Mouse (Mus musculus): ENCODE data around the gene Pgm3. TPM values are rescaled to one million over a fixed set of nuclear protein-coding genes. Genes with fewer than 3 reads are reported as not detected.

The Pgm3 gene
- polyA plus RNA-seq, 1 experiment from 2014 or later, result 33.3 TPM

GRCm38 (mm10) chr9:86570946-86571345 lies 696 bp downstream of the Pgm3 start:
- Histone ChIP-seq H3K9ac (peak overlapping the region; percentile 68), H3K27me3 (ENCODE audit: control insufficient read depth, insufficient read depth, low read length) (no peaks in the 10 kb centered on the region), H3K4me1 (replicated peaks; ENCODE audit: control insufficient read depth, insufficient read depth, low read length) (peaks cover 9% of the 10 kb centered on the region), H3K4me2 (replicated peaks) (peak overlapping the region; percentile 99), H3K27ac (no peak overlapping the region), H3K36me3 (replicated peaks; ENCODE audit: control insufficient read depth, insufficient read depth) (peaks cover 35% of the 10 kb centered on the region), H3K4me3 (replicated peaks; ENCODE audit: low read length) (peak overlapping the region; percentile 78), H3K9me3 (ENCODE audit: control insufficient read depth, low read length) (no peaks in the 10 kb centered on the region)
- WGBS, result 22% methylated on average over 8 of the region's 8 CpGs
- no peak for ATAC-seq (ENCODE audit: low FRiP score)
- DNase-seq (ENCODE audit: low spot score), result no peak

GRCm38 (mm10) chr9:86570261-86570890 lies 1.3 kb downstream of the Pgm3 start:
- H3K36me3 ChIP-seq (replicated peaks; ENCODE audit: control insufficient read depth, insufficient read depth), result peaks cover 40% of the 10 kb centered on the region
- no peaks in the 10 kb centered on the region for H3K27me3 ChIP-seq (ENCODE audit: control insufficient read depth, insufficient read depth, low read length)
- peaks cover 9% of the 10 kb centered on the region for H3K4me1 ChIP-seq (replicated peaks; ENCODE audit: control insufficient read depth, insufficient read depth, low read length)
- no peaks in the 10 kb centered on the region for H3K9me3 ChIP-seq (ENCODE audit: control insufficient read depth, low read length)
- H3K4me2 ChIP-seq (replicated peaks), result peak overlapping the region; percentile 99
- DNase-seq (ENCODE audit: low spot score) (no peak), ATAC-seq (ENCODE audit: low FRiP score) (no peak)
- H3K9ac ChIP-seq, result peak overlapping the region; percentile 68
- peak overlapping the region; percentile 78 for H3K4me3 ChIP-seq (replicated peaks; ENCODE audit: low read length)
- WGBS, result 80% methylated on average over 10 of the region's 10 CpGs
- H3K27ac ChIP-seq, result no peak overlapping the region

- no peak overlapping the region for H3K27ac ChIP-seq
- ATAC-seq (ENCODE audit: low FRiP score), result no peak
Measured at GRCm38 (mm10) chr9:86569314-86569910, 2.2 kb downstream of the Pgm3 start.

GRCm38 (mm10) chr9:86560543-86560942 lies 11.1 kb downstream of the Pgm3 start:
- Histone ChIP-seq H3K36me3 (replicated peaks; ENCODE audit: control insufficient read depth, insufficient read depth) (peaks cover 94% of the 10 kb centered on the region), H3K9me3 (ENCODE audit: control insufficient read depth, low read length) (no peaks in the 10 kb centered on the region), H3K4me3 (replicated peaks; ENCODE audit: low read length) (no peak overlapping the region), H3K4me2 (replicated peaks) (no peak overlapping the region), H3K9ac (no peak overlapping the region), H3K27me3 (ENCODE audit: control insufficient read depth, insufficient read depth, low read length) (no peaks in the 10 kb centered on the region), H3K4me1 (replicated peaks; ENCODE audit: control insufficient read depth, insufficient read depth, low read length) (no peaks in the 10 kb centered on the region), H3K27ac (no peak overlapping the region)
- WGBS, result 89% methylated on average over 3 of the region's 3 CpGs
- DNase-seq (ENCODE audit: low spot score) (no peak), ATAC-seq (ENCODE audit: low FRiP score) (no peak)

More at GRCm38 (mm10) chr9:86569314-86569910, 2.2 kb downstream of the Pgm3 start:
- H3K9ac ChIP-seq, result no peak overlapping the region
- WGBS, result 84% methylated on average over 3 of the region's 3 CpGs
- H3K36me3 ChIP-seq (replicated peaks; ENCODE audit: control insufficient read depth, insufficient read depth), result peaks cover 50% of the 10 kb centered on the region
- no peaks in the 10 kb centered on the region for H3K9me3 ChIP-seq (ENCODE audit: control insufficient read depth, low read length)
- H3K4me2 ChIP-seq (replicated peaks), result no peak overlapping the region
- peaks cover 9% of the 10 kb centered on the region for H3K4me1 ChIP-seq (replicated peaks; ENCODE audit: control insufficient read depth, insufficient read depth, low read length)
- H3K27me3 ChIP-seq (ENCODE audit: control insufficient read depth, insufficient read depth, low read length), result no peaks in the 10 kb centered on the region
- H3K4me3 ChIP-seq (replicated peaks; ENCODE audit: low read length), result no peak overlapping the region
- no peak for DNase-seq (ENCODE audit: low spot score)

GRCm38 (mm10) chr9:86554641-86555040 lies 17.0 kb downstream of the Pgm3 start:
- H3K4me3 ChIP-seq (replicated peaks; ENCODE audit: low read length), result no peak overlapping the region
- DNase-seq (ENCODE audit: low spot score), result no peak

GRCm38 (mm10) chr9:86553886-86554285 lies 17.8 kb downstream of the Pgm3 start:
- ATAC-seq (ENCODE audit: low FRiP score), result no peak
- WGBS, result 88% methylated on average over 9 of the region's 9 CpGs
- DNase-seq (ENCODE audit: low spot score), result no peak

More at GRCm38 (mm10) chr9:86554641-86555040, 17.0 kb downstream of the Pgm3 start:
- H3K27me3 ChIP-seq (ENCODE audit: control insufficient read depth, insufficient read depth, low read length), result no peaks in the 10 kb centered on the region
- H3K4me1 ChIP-seq (replicated peaks; ENCODE audit: control insufficient read depth, insufficient read depth, low read length), result no peaks in the 10 kb centered on the region
- H3K27ac ChIP-seq, result no peak overlapping the region
- no peak overlapping the region for H3K4me2 ChIP-seq (replicated peaks)
- ATAC-seq (ENCODE audit: low FRiP score), result no peak
- H3K36me3 ChIP-seq (replicated peaks; ENCODE audit: control insufficient read depth, insufficient read depth), result peaks cover 91% of the 10 kb centered on the region
- H3K9ac ChIP-seq, result no peak overlapping the region
- WGBS, result 91% methylated on average over 4 of the region's 4 CpGs
- no peaks in the 10 kb centered on the region for H3K9me3 ChIP-seq (ENCODE audit: control insufficient read depth, low read length)

GRCm38 (mm10) chr9:86550717-86551116 lies 20.9 kb downstream of the Pgm3 start:
- 96% methylated on average over 3 of the region's 3 CpGs for WGBS
- Histone ChIP-seq H3K27ac (no peak overlapping the region), H3K9ac (no peak overlapping the region), H3K4me1 (replicated peaks; ENCODE audit: control insufficient read depth, insufficient read depth, low read length) (no peaks in the 10 kb centered on the region), H3K4me3 (replicated peaks; ENCODE audit: low read length) (no peak overlapping the region), H3K4me2 (replicated peaks) (no peak overlapping the region), H3K27me3 (ENCODE audit: control insufficient read depth, insufficient read depth, low read length) (no peaks in the 10 kb centered on the region), H3K36me3 (replicated peaks; ENCODE audit: control insufficient read depth, insufficient read depth) (peaks cover 88% of the 10 kb centered on the region), H3K9me3 (ENCODE audit: control insufficient read depth, low read length) (no peaks in the 10 kb centered on the region)
- ATAC-seq (ENCODE audit: low FRiP score) (no peak), DNase-seq (ENCODE audit: low spot score) (no peak)

More at GRCm38 (mm10) chr9:86553886-86554285, 17.8 kb downstream of the Pgm3 start:
- Histone ChIP-seq H3K27me3 (ENCODE audit: control insufficient read depth, insufficient read depth, low read length) (no peaks in the 10 kb centered on the region), H3K36me3 (replicated peaks; ENCODE audit: control insufficient read depth, insufficient read depth) (peaks cover 91% of the 10 kb centered on the region), H3K9me3 (ENCODE audit: control insufficient read depth, low read length) (no peaks in the 10 kb centered on the region), H3K4me2 (replicated peaks) (no peak overlapping the region), H3K9ac (no peak overlapping the region), H3K27ac (no peak overlapping the region), H3K4me1 (replicated peaks; ENCODE audit: control insufficient read depth, insufficient read depth, low read length) (no peaks in the 10 kb centered on the region), H3K4me3 (replicated peaks; ENCODE audit: low read length) (no peak overlapping the region)

- H3K4me1 ChIP-seq (replicated peaks; ENCODE audit: control insufficient read depth, insufficient read depth, low read length), result no peaks in the 10 kb centered on the region
- WGBS, result 90% methylated on average over 5 of the region's 5 CpGs
Measured at GRCm38 (mm10) chr9:86549637-86550162, 21.9 kb downstream of the Pgm3 start.

GRCm38 (mm10) chr9:86544559-86544958 lies 27.1 kb downstream of the Pgm3 start:
- ATAC-seq (ENCODE audit: low FRiP score) (no peak), DNase-seq (ENCODE audit: low spot score) (no peak)
- H3K27ac ChIP-seq, result no peak overlapping the region
- no peak overlapping the region for H3K9ac ChIP-seq
- no peaks in the 10 kb centered on the region for H3K27me3 ChIP-seq (ENCODE audit: control insufficient read depth, insufficient read depth, low read length)
- WGBS, result 85% methylated on average over 1 of the region's 1 CpGs
- H3K4me3 ChIP-seq (replicated peaks; ENCODE audit: low read length), result no peak overlapping the region
- peaks cover 85% of the 10 kb centered on the region for H3K36me3 ChIP-seq (replicated peaks; ENCODE audit: control insufficient read depth, insufficient read depth)
- no peaks in the 10 kb centered on the region for H3K9me3 ChIP-seq (ENCODE audit: control insufficient read depth, low read length)
- no peak overlapping the region for H3K4me2 ChIP-seq (replicated peaks)
- no peaks in the 10 kb centered on the region for H3K4me1 ChIP-seq (replicated peaks; ENCODE audit: control insufficient read depth, insufficient read depth, low read length)

More at GRCm38 (mm10) chr9:86549637-86550162, 21.9 kb downstream of the Pgm3 start:
- no peaks in the 10 kb centered on the region for H3K9me3 ChIP-seq (ENCODE audit: control insufficient read depth, low read length)
- peaks cover 89% of the 10 kb centered on the region for H3K36me3 ChIP-seq (replicated peaks; ENCODE audit: control insufficient read depth, insufficient read depth)
- DNase-seq (ENCODE audit: low spot score), result no peak
- no peak overlapping the region for H3K9ac ChIP-seq
- no peak overlapping the region for H3K27ac ChIP-seq
- no peaks in the 10 kb centered on the region for H3K27me3 ChIP-seq (ENCODE audit: control insufficient read depth, insufficient read depth, low read length)
- ATAC-seq (ENCODE audit: low FRiP score), result no peak
- H3K4me2 ChIP-seq (replicated peaks), result no peak overlapping the region
- H3K4me3 ChIP-seq (replicated peaks; ENCODE audit: low read length), result no peak overlapping the region
